Mouse (Mus musculus): ENCODE measurements around the gene E030018B13Rik.

Gene E030018B13Rik

GRCm38 (mm10) chr7:63957872-63958640 lies 41.4 kb downstream of the E030018B13Rik start:
- CTCF ChIA-PET = interaction anchor here (0.5 kb wide), 1 partner anchor 102 kb away, joined by 3 read pairs; no protein-coding TSS in a partner anchor

- CTCF ChIA-PET = interaction anchor here (0.6 kb wide), 1 partner anchor 97 kb away, joined by 7 read pairs; no protein-coding TSS in a partner anchor
Measured at GRCm38 (mm10) chr7:63963632-63964031, 47.0 kb downstream of the E030018B13Rik start.

GRCm38 (mm10) chr7:63964121-63964520 lies 47.5 kb downstream of the E030018B13Rik start:
- CTCF ChIA-PET = interaction anchor here (0.6 kb wide), 1 partner anchor 96 kb away, joined by 7 read pairs; no protein-coding TSS in a partner anchor

GRCm38 (mm10) chr7:63965135-63965534 lies 48.5 kb downstream of the E030018B13Rik start:
- CTCF ChIA-PET = no interaction called here

GRCm38 (mm10) chr7:63965635-63966418 lies 49.2 kb downstream of the E030018B13Rik start:
- CTCF ChIA-PET = no interaction called here

GRCm38 (mm10) chr7:63969941-63970340 lies 53.3 kb downstream of the E030018B13Rik start:
- CTCF ChIA-PET = interaction anchor here (1.3 kb wide), 1 partner anchor 8 kb away, joined by 3 read pairs; no protein-coding TSS in a partner anchor
